Mouse (Mus musculus) midbrain, embryonic 10.5 days (tissue): ENCODE data around the gene Ddx21. TPM values are rescaled to one million over a fixed set of nuclear protein-coding genes. Genes with fewer than 3 reads are reported as not detected.

ENCODE experiments used
- DNase-seq: peaks from one replicate; pipeline ENCODE4 v3.0.0-alpha.2; 2017; ENCODE audit warnings: low spot score
- H3K27ac ChIP-seq: fragments of 300-500 bp; sonication (generic); replicated peaks from 2 replicates; pipeline ENCODE4 v1.5.1; 2016; ENCODE audit warnings: mild to moderate bottlenecking
- H3K27me3 ChIP-seq: fragments of 300-500 bp; sonication (generic); 2 replicates; pipeline ENCODE4 v1.6.1; 2016; ENCODE audit warnings: low read depth, mild to moderate bottlenecking; ENCODE audit not compliant: poor library complexity, severe bottlenecking
- H3K36me3 ChIP-seq: fragments of 300-500 bp; sonication (generic); 2 replicates; pipeline ENCODE4 v1.6.1; 2016; ENCODE audit warnings: mild to moderate bottlenecking, moderate library complexity
- H3K4me1 ChIP-seq: fragments of 300-500 bp; sonication (generic); 2 replicates; pipeline ENCODE4 v1.6.1; 2016
- H3K4me3 ChIP-seq: fragments of 300-500 bp; sonication (generic); 2 replicates; pipeline ENCODE4 v1.5.1; 2016; ENCODE audit warnings: mild to moderate bottlenecking, moderate library complexity
- H3K9me3 ChIP-seq: fragments of 300-500 bp; sonication (generic); replicated peaks from 2 replicates; pipeline ENCODE4 v1.6.1; 2016; ENCODE audit warnings: mild to moderate bottlenecking
- WGBS: fragments of 180-500 bp; shearing (Covaris S2); methylation state at CpG from one replicate; pipeline ENCODE4 v1.1.7; 2016; 5-methylcytosine and 5-hydroxymethylcytosine counted together
- polyA plus RNA-seq: library from polyadenylated mRNA; unstranded; fragments of >200 nt; fragmentation: Nextera tagmentation; extraction: Ambion mirVana; gene quantifications from 2 replicates; pipeline ENCODE4 v1.2.1, GENCODE M21; 2016

The Ddx21 gene
- polyA plus RNA-seq, 1 experiment from 2014 or later = 32.8 TPM

- 83% methylated on average over 11 of the region's 11 CpGs for WGBS
- Histone ChIP-seq H3K27ac (no peak overlapping the region), H3K4me3 (no peak overlapping the region), H3K36me3 (peaks cover 47% of the 10 kb centered on the region), H3K4me1 (no peaks in the 10 kb centered on the region), H3K27me3 (no peaks in the 10 kb centered on the region), H3K9me3 (no peaks in the 10 kb centered on the region)
- DNase-seq = no peak
Measured at GRCm38 (mm10) chr10:62555705-62556557, 46.1 kb downstream of the Ddx21 start.

- Histone ChIP-seq H3K27me3 (no peaks in the 10 kb centered on the region), H3K9me3 (no peaks in the 10 kb centered on the region), H3K4me1 (peaks cover 4% of the 10 kb centered on the region), H3K36me3 (peaks cover 24% of the 10 kb centered on the region), H3K27ac (no peak overlapping the region), H3K4me3 (no peak overlapping the region)
- 86% methylated on average over 12 of the region's 12 CpGs for WGBS
- no peak for DNase-seq
Measured at GRCm38 (mm10) chr10:62553611-62554091, 48.4 kb downstream of the Ddx21 start.

GRCm38 (mm10) chr10:62550787-62551300, 51.2 kb downstream of the Ddx21 start:
- peaks cover 2% of the 10 kb centered on the region; the same call in 1 of the 2 replicates for H3K36me3 ChIP-seq
- no peaks in the 10 kb centered on the region for H3K9me3 ChIP-seq
- DNase-seq = no peak
- 85% methylated on average over 7 of the region's 7 CpGs for WGBS
- no peak overlapping the region for H3K27ac ChIP-seq
- H3K4me3 ChIP-seq = no peak overlapping the region
- H3K27me3 ChIP-seq = no peaks in the 10 kb centered on the region
- peaks cover 4% of the 10 kb centered on the region for H3K4me1 ChIP-seq

GRCm38 (mm10) chr10:62549523-62550166, 52.4 kb downstream of the Ddx21 start:
- H3K9me3 ChIP-seq = no peaks in the 10 kb centered on the region
- H3K36me3 ChIP-seq = no peaks in the 10 kb centered on the region
- peak; percentile 71 for DNase-seq
- 32% methylated on average over 15 of the region's 16 CpGs for WGBS
- H3K4me1 ChIP-seq = peaks cover 4% of the 10 kb centered on the region
- no peaks in the 10 kb centered on the region for H3K27me3 ChIP-seq
- H3K27ac ChIP-seq = no peak overlapping the region
- H3K4me3 ChIP-seq = no peak overlapping the region

GRCm38 (mm10) chr10:62546441-62546840, 55.6 kb downstream of the Ddx21 start:
- Histone ChIP-seq H3K36me3 (no peaks in the 10 kb centered on the region), H3K27me3 (no peaks in the 10 kb centered on the region), H3K27ac (no peak overlapping the region), H3K4me3 (no peak overlapping the region), H3K9me3 (no peaks in the 10 kb centered on the region), H3K4me1 (peaks cover 4% of the 10 kb centered on the region)
- 91% methylated on average over 10 of the region's 10 CpGs for WGBS
- no peak for DNase-seq

GRCm38 (mm10) chr10:62545759-62546158, 56.3 kb downstream of the Ddx21 start:
- no peaks in the 10 kb centered on the region for H3K9me3 ChIP-seq
- no peaks in the 10 kb centered on the region for H3K27me3 ChIP-seq
- H3K4me3 ChIP-seq = no peak overlapping the region
- no peak overlapping the region for H3K27ac ChIP-seq
- DNase-seq = no peak
- no peaks in the 10 kb centered on the region for H3K36me3 ChIP-seq
- H3K4me1 ChIP-seq = peaks cover 4% of the 10 kb centered on the region

GRCm38 (mm10) chr10:62544316-62544715, 57.8 kb downstream of the Ddx21 start:
- Histone ChIP-seq H3K27ac (no peak overlapping the region), H3K4me1 (no peaks in the 10 kb centered on the region; the same call in 1 of the 2 replicates), H3K36me3 (no peaks in the 10 kb centered on the region), H3K9me3 (no peaks in the 10 kb centered on the region), H3K27me3 (no peaks in the 10 kb centered on the region), H3K4me3 (no peak overlapping the region)
- WGBS = 88% methylated on average over 4 of the region's 4 CpGs
- DNase-seq = no peak

- 85% methylated on average over 12 of the region's 12 CpGs for WGBS
- H3K4me3 ChIP-seq = no peak overlapping the region
- no peaks in the 10 kb centered on the region for H3K4me1 ChIP-seq
- no peaks in the 10 kb centered on the region for H3K27me3 ChIP-seq
- no peak overlapping the region for H3K27ac ChIP-seq
- no peaks in the 10 kb centered on the region for H3K9me3 ChIP-seq
- no peak for DNase-seq
- no peaks in the 10 kb centered on the region for H3K36me3 ChIP-seq
Measured at GRCm38 (mm10) chr10:62543399-62543808, 58.7 kb downstream of the Ddx21 start.

GRCm38 (mm10) chr10:62542928-62543327, 59.2 kb downstream of the Ddx21 start:
- H3K27me3 ChIP-seq = no peaks in the 10 kb centered on the region
- H3K27ac ChIP-seq = no peak overlapping the region
- no peaks in the 10 kb centered on the region for H3K4me1 ChIP-seq
- H3K36me3 ChIP-seq = no peaks in the 10 kb centered on the region
- DNase-seq = no peak
- no peak overlapping the region for H3K4me3 ChIP-seq
- H3K9me3 ChIP-seq = no peaks in the 10 kb centered on the region
- 94% methylated on average over 8 of the region's 8 CpGs for WGBS

- WGBS = 97% methylated on average over 12 of the region's 12 CpGs
- no peak overlapping the region for H3K27ac ChIP-seq
- no peaks in the 10 kb centered on the region for H3K9me3 ChIP-seq
- H3K4me1 ChIP-seq = no peaks in the 10 kb centered on the region
- DNase-seq = no peak
- H3K27me3 ChIP-seq = no peaks in the 10 kb centered on the region
- no peak overlapping the region for H3K4me3 ChIP-seq
- no peaks in the 10 kb centered on the region for H3K36me3 ChIP-seq
Measured at GRCm38 (mm10) chr10:62542507-62542906, 59.6 kb downstream of the Ddx21 start.

- no peaks in the 10 kb centered on the region for H3K27me3 ChIP-seq
- no peaks in the 10 kb centered on the region for H3K36me3 ChIP-seq
- DNase-seq = no peak
- no peaks in the 10 kb centered on the region for H3K4me1 ChIP-seq
- WGBS = 93% methylated on average over 12 of the region's 12 CpGs
- no peak overlapping the region for H3K4me3 ChIP-seq
- H3K9me3 ChIP-seq = no peaks in the 10 kb centered on the region
- H3K27ac ChIP-seq = no peak overlapping the region
Measured at GRCm38 (mm10) chr10:62541499-62541898, 60.6 kb downstream of the Ddx21 start.

GRCm38 (mm10) chr10:62540800-62541199, 61.3 kb downstream of the Ddx21 start:
- no peak overlapping the region for H3K27ac ChIP-seq
- no peaks in the 10 kb centered on the region for H3K9me3 ChIP-seq
- DNase-seq = no peak
- H3K4me3 ChIP-seq = no peak overlapping the region
- no peaks in the 10 kb centered on the region for H3K36me3 ChIP-seq
- no peaks in the 10 kb centered on the region for H3K27me3 ChIP-seq
- no peaks in the 10 kb centered on the region for H3K4me1 ChIP-seq
- WGBS = 74% methylated on average over 3 of the region's 3 CpGs

- no peaks in the 10 kb centered on the region for H3K4me1 ChIP-seq
- no peak overlapping the region for H3K4me3 ChIP-seq
- H3K27ac ChIP-seq = no peak overlapping the region
- DNase-seq = no peak
- no peaks in the 10 kb centered on the region for H3K27me3 ChIP-seq
- WGBS = 89% methylated on average over 7 of the region's 7 CpGs
- H3K9me3 ChIP-seq = no peaks in the 10 kb centered on the region
- no peaks in the 10 kb centered on the region for H3K36me3 ChIP-seq
Measured at GRCm38 (mm10) chr10:62534509-62534908, 67.6 kb downstream of the Ddx21 start.
